Mouse (Mus musculus): Measurements from ENCODE around the gene Olfr706.
"Not testable (repeated sequence)": the region's sequence is repeated elsewhere in the genome, so short reads cannot be mapped to it uniquely, and the experiment has no call there.

Olfr706 gene

GRCm38 (mm10) chr7:106888062-106888461, at the start of gene Olfr706:
TSS of gene Olfr706 (minus strand) at chr7:106888162.
- DNase-seq, result no peak

GRCm38 (mm10) chr7:106932119-106932518, 44.2 kb upstream of the Olfr706 start, which contains the start of gene Olfr709-ps1:
TSS of gene Olfr709-ps1 (minus strand) at chr7:106932219.
- DNase-seq, result no peak

GRCm38 (mm10) chr7:106920961-106921360, 33.0 kb upstream of the Olfr706 start:
- DNase-seq, result not testable (repeated sequence)

- no peak for DNase-seq
Measured at GRCm38 (mm10) chr7:106907676-106908075, 19.7 kb upstream of the Olfr706 start, which contains the start of gene Olfr1532-ps1. TSS of gene Olfr1532-ps1 (plus strand) at chr7:106908001.

GRCm38 (mm10) chr7:106901141-106901540, 13.2 kb upstream of the Olfr706 start, which contains the start of gene Olfr707:
TSS of gene Olfr707 (minus strand) at chr7:106901241.
- DNase-seq, result not testable (repeated sequence)

- no peak for DNase-seq
Measured at GRCm38 (mm10) chr7:106876791-106877190, 11.2 kb downstream of the Olfr706 start, which contains the start of gene Olfr705. TSS of gene Olfr705 (minus strand) at chr7:106876891.

GRCm38 (mm10) chr7:106862885-106863284, 25.1 kb downstream of the Olfr706 start, which contains the start of gene Olfr704:
TSS of gene Olfr704 (plus strand) at chr7:106863185.
- no peak for DNase-seq

- no peak for DNase-seq
Measured at GRCm38 (mm10) chr7:106843060-106843459, 44.9 kb downstream of the Olfr706 start, which contains the start of gene Olfr703. TSS of gene Olfr703 (plus strand) at chr7:106843360.

- no peak for DNase-seq
Measured at GRCm38 (mm10) chr7:106833793-106834192, 54.2 kb downstream of the Olfr706 start, which contains the start of gene Olfr702. TSS of gene Olfr702 (minus strand) at chr7:106833893.

Measured in cerebellum, postnatal 36 days (tissue).